Mouse (Mus musculus): ENCODE results near the gene Dbt. TPM values are rescaled to one million over a fixed set of nuclear protein-coding genes. Genes with fewer than 3 reads are reported as not detected.

Gene Dbt
- polyA plus RNA-seq, 1 experiment, result 2.3 TPM

- Histone ChIP-seq H3K27ac (ENCODE audit: insufficient read depth, low read length) (no peak overlapping the region), H3K4me1 (ENCODE audit: control insufficient read depth, insufficient read depth, insufficient read length) (peaks cover 4% of the 10 kb centered on the region), H3K4me3 (ENCODE audit: extremely low read depth, insufficient read depth, insufficient read length) (no peak overlapping the region), H3K27me3 (ENCODE audit: control insufficient read depth, insufficient read depth, low read length) (no peaks in the 10 kb centered on the region), H3K36me3 (ENCODE audit: control insufficient read depth, insufficient read depth, low read length) (no peaks in the 10 kb centered on the region)
- WGBS, result 76% methylated on average over 5 of the region's 5 CpGs
- no peak for TF ChIP-seq CTCF (IDR thresholded peaks at IDR 0.05; ENCODE audit: extremely low read depth, insufficient read depth, insufficient read length, insufficient replicate concordance)
- TF ChIP-seq POLR2A (IDR thresholded peaks at IDR 0.05; ENCODE audit: low read depth, low read length), result no peak
- no peak for DNase-seq (ENCODE audit: low read depth in 1 of 2, low spot score in 2 of 2)
These were observed 31.9 kb upstream of the Dbt start for GRCm38 (mm10) chr3:116480937-116481336.

- Histone ChIP-seq H3K4me1 (ENCODE audit: control insufficient read depth, insufficient read depth, insufficient read length) (peaks cover 4% of the 10 kb centered on the region), H3K27ac (ENCODE audit: insufficient read depth, low read length) (peak overlapping the region; percentile 38; the same call in 1 of the 2 replicates), H3K36me3 (ENCODE audit: control insufficient read depth, insufficient read depth, low read length) (0 out of 2 replicates have a peak, but pooled peaks cover 2% of the 10 kb centered on the region), H3K4me3 (ENCODE audit: extremely low read depth, insufficient read depth, insufficient read length) (no peak overlapping the region), H3K27me3 (ENCODE audit: control insufficient read depth, insufficient read depth, low read length) (no peaks in the 10 kb centered on the region)
- peak in 1 of 2 experiments; percentile 14 for DNase-seq (ENCODE audit: low read depth in 1 of 2, low spot score in 2 of 2)
- WGBS, result 33% methylated on average over 3 of the region's 3 CpGs
- TF ChIP-seq CTCF (IDR thresholded peaks at IDR 0.05; ENCODE audit: extremely low read depth, insufficient read depth, insufficient read length, insufficient replicate concordance) (no peak), POLR2A (IDR thresholded peaks at IDR 0.05; ENCODE audit: low read depth, low read length) (no peak)
These were observed 30.1 kb upstream of the Dbt start for GRCm38 (mm10) chr3:116482724-116483123.

GRCm38 (mm10) chr3:116483271-116483670 lies 29.6 kb upstream of the Dbt start:
- 43% methylated on average over 4 of the region's 4 CpGs for WGBS
- TF ChIP-seq POLR2A (IDR thresholded peaks at IDR 0.05; ENCODE audit: low read depth, low read length) (no peak), CTCF (IDR thresholded peaks at IDR 0.05; ENCODE audit: extremely low read depth, insufficient read depth, insufficient read length, insufficient replicate concordance) (no peak)

GRCm38 (mm10) chr3:116490920-116491319 lies 21.9 kb upstream of the Dbt start:
- Histone ChIP-seq H3K27me3 (ENCODE audit: control insufficient read depth, insufficient read depth, low read length) (no peaks in the 10 kb centered on the region), H3K4me3 (ENCODE audit: extremely low read depth, insufficient read depth, insufficient read length) (no peak overlapping the region), H3K36me3 (ENCODE audit: control insufficient read depth, insufficient read depth, low read length) (peaks cover 32% of the 10 kb centered on the region), H3K4me1 (ENCODE audit: control insufficient read depth, insufficient read depth, insufficient read length) (no peaks in the 10 kb centered on the region), H3K27ac (ENCODE audit: insufficient read depth, low read length) (no peak overlapping the region)
- 93% methylated on average over 5 of the region's 5 CpGs for WGBS
- no peak for DNase-seq (ENCODE audit: low read depth in 1 of 2, low spot score in 2 of 2)
- TF ChIP-seq CTCF (IDR thresholded peaks at IDR 0.05; ENCODE audit: extremely low read depth, insufficient read depth, insufficient read length, insufficient replicate concordance) (no peak), POLR2A (IDR thresholded peaks at IDR 0.05; ENCODE audit: low read depth, low read length) (no peak)

More at GRCm38 (mm10) chr3:116483271-116483670, 29.6 kb upstream of the Dbt start:
- Histone ChIP-seq H3K27me3 (ENCODE audit: control insufficient read depth, insufficient read depth, low read length) (no peaks in the 10 kb centered on the region), H3K4me1 (ENCODE audit: control insufficient read depth, insufficient read depth, insufficient read length) (peaks cover 4% of the 10 kb centered on the region), H3K4me3 (ENCODE audit: extremely low read depth, insufficient read depth, insufficient read length) (no peak overlapping the region), H3K36me3 (ENCODE audit: control insufficient read depth, insufficient read depth, low read length) (peaks cover 4% of the 10 kb centered on the region; the same call in 1 of the 2 replicates), H3K27ac (ENCODE audit: insufficient read depth, low read length) (no peak overlapping the region)
- DNase-seq (ENCODE audit: low read depth in 1 of 2, low spot score in 2 of 2), result no peak

- WGBS, result 88% methylated on average over 1 of the region's 1 CpGs
- Histone ChIP-seq H3K4me1 (ENCODE audit: control insufficient read depth, insufficient read depth, insufficient read length) (no peaks in the 10 kb centered on the region), H3K27me3 (ENCODE audit: control insufficient read depth, insufficient read depth, low read length) (no peaks in the 10 kb centered on the region), H3K4me3 (ENCODE audit: extremely low read depth, insufficient read depth, insufficient read length) (no peak overlapping the region), H3K36me3 (ENCODE audit: control insufficient read depth, insufficient read depth, low read length) (peaks cover 36% of the 10 kb centered on the region), H3K27ac (ENCODE audit: insufficient read depth, low read length) (no peak overlapping the region)
- TF ChIP-seq CTCF (IDR thresholded peaks at IDR 0.05; ENCODE audit: extremely low read depth, insufficient read depth, insufficient read length, insufficient replicate concordance), result no peak
- TF ChIP-seq POLR2A (IDR thresholded peaks at IDR 0.05; ENCODE audit: low read depth, low read length), result no peak
- DNase-seq (ENCODE audit: low read depth in 1 of 2, low spot score in 2 of 2), result no peak
These were observed 20.9 kb upstream of the Dbt start for GRCm38 (mm10) chr3:116491923-116492454.

GRCm38 (mm10) chr3:116493658-116494057 lies 19.2 kb upstream of the Dbt start:
- no peak for DNase-seq (ENCODE audit: low read depth in 1 of 2, low spot score in 2 of 2)
- Histone ChIP-seq H3K4me3 (ENCODE audit: extremely low read depth, insufficient read depth, insufficient read length) (no peak overlapping the region), H3K27ac (ENCODE audit: insufficient read depth, low read length) (no peak overlapping the region), H3K27me3 (ENCODE audit: control insufficient read depth, insufficient read depth, low read length) (no peaks in the 10 kb centered on the region), H3K36me3 (ENCODE audit: control insufficient read depth, insufficient read depth, low read length) (peaks cover 35% of the 10 kb centered on the region), H3K4me1 (ENCODE audit: control insufficient read depth, insufficient read depth, insufficient read length) (no peaks in the 10 kb centered on the region)
- WGBS, result 41% methylated on average over 5 of the region's 5 CpGs
- TF ChIP-seq CTCF (IDR thresholded peaks at IDR 0.05; ENCODE audit: extremely low read depth, insufficient read depth, insufficient read length, insufficient replicate concordance) (peak; percentile 7; the same call in 1 of the 2 replicates), POLR2A (IDR thresholded peaks at IDR 0.05; ENCODE audit: low read depth, low read length) (no peak)

GRCm38 (mm10) chr3:116495671-116496070 lies 17.2 kb upstream of the Dbt start:
- Histone ChIP-seq H3K36me3 (ENCODE audit: control insufficient read depth, insufficient read depth, low read length) (peaks cover 36% of the 10 kb centered on the region), H3K27ac (ENCODE audit: insufficient read depth, low read length) (no peak overlapping the region), H3K4me3 (ENCODE audit: extremely low read depth, insufficient read depth, insufficient read length) (no peak overlapping the region), H3K4me1 (ENCODE audit: control insufficient read depth, insufficient read depth, insufficient read length) (no peaks in the 10 kb centered on the region), H3K27me3 (ENCODE audit: control insufficient read depth, insufficient read depth, low read length) (no peaks in the 10 kb centered on the region)
- no peak for DNase-seq (ENCODE audit: low read depth in 1 of 2, low spot score in 2 of 2)
- TF ChIP-seq POLR2A (IDR thresholded peaks at IDR 0.05; ENCODE audit: low read depth, low read length) (no peak), CTCF (IDR thresholded peaks at IDR 0.05; ENCODE audit: extremely low read depth, insufficient read depth, insufficient read length, insufficient replicate concordance) (no peak)
- 94% methylated on average over 1 of the region's 1 CpGs for WGBS
